Mouse (Mus musculus) lung, postnatal 36 days (tissue): ENCODE results near the gene Pou2f1.
A peak's percentile ranks its signal among the peaks of the same experiment; 100 is the strongest.

Experiments
- DNase-seq: peaks from one replicate; pipeline ENCODE4 v3.0.0; 2022; ENCODE audit warnings: mixed read lengths

Pou2f1 gene

GRCm38 (mm10) chr1:165874645-165875044 is 127.8 kb downstream of the Pou2f1 start:
- DNase-seq: peak; percentile 82

GRCm38 (mm10) chr1:165868659-165869058 is 133.8 kb downstream of the Pou2f1 start:
- no peak for DNase-seq

GRCm38 (mm10) chr1:165866630-165867280 is 135.7 kb downstream of the Pou2f1 start:
- no peak for DNase-seq

- no peak for DNase-seq
Measured at GRCm38 (mm10) chr1:165864864-165865795, 137.3 kb downstream of the Pou2f1 start.

GRCm38 (mm10) chr1:165862059-165862458 is 140.4 kb downstream of the Pou2f1 start:
- no peak for DNase-seq

- no peak for DNase-seq
Measured at GRCm38 (mm10) chr1:165861235-165861609, 141.3 kb downstream of the Pou2f1 start.

GRCm38 (mm10) chr1:165860373-165861234 is 141.9 kb downstream of the Pou2f1 start:
- DNase-seq: no peak

GRCm38 (mm10) chr1:165858356-165858755 is 144.1 kb downstream of the Pou2f1 start:
- no peak for DNase-seq

- no peak for DNase-seq
Measured at GRCm38 (mm10) chr1:165857279-165857678, 145.2 kb downstream of the Pou2f1 start.

- peak; percentile 38 for DNase-seq
Measured at GRCm38 (mm10) chr1:165855759-165856545, 146.5 kb downstream of the Pou2f1 start.

- peak; percentile 83 for DNase-seq
Measured at GRCm38 (mm10) chr1:165853729-165854420, 148.6 kb downstream of the Pou2f1 start.

- no peak for DNase-seq
Measured at GRCm38 (mm10) chr1:165853131-165853721, 149.3 kb downstream of the Pou2f1 start.

- no peak for DNase-seq
Measured at GRCm38 (mm10) chr1:165852131-165852530, 150.3 kb downstream of the Pou2f1 start.

- DNase-seq: no peak
Measured at GRCm38 (mm10) chr1:165849458-165850445, 152.7 kb downstream of the Pou2f1 start.

- peak; percentile 61 for DNase-seq
Measured at GRCm38 (mm10) chr1:165848881-165849280, 153.6 kb downstream of the Pou2f1 start.

- DNase-seq: no peak
Measured at GRCm38 (mm10) chr1:165848417-165848816, 154.1 kb downstream of the Pou2f1 start.

GRCm38 (mm10) chr1:165845366-165845765 is 157.1 kb downstream of the Pou2f1 start:
- peak; percentile 29 for DNase-seq

- peak; percentile 37 for DNase-seq
Measured at GRCm38 (mm10) chr1:165844956-165845355, 157.5 kb downstream of the Pou2f1 start.

GRCm38 (mm10) chr1:165844466-165844951 is 158.0 kb downstream of the Pou2f1 start:
- peak; percentile 37 for DNase-seq

- DNase-seq: no peak
Measured at GRCm38 (mm10) chr1:165843586-165843985, 158.9 kb downstream of the Pou2f1 start.
